Mouse (Mus musculus): ENCODE measurements around the gene Scfd1.

DNA sequence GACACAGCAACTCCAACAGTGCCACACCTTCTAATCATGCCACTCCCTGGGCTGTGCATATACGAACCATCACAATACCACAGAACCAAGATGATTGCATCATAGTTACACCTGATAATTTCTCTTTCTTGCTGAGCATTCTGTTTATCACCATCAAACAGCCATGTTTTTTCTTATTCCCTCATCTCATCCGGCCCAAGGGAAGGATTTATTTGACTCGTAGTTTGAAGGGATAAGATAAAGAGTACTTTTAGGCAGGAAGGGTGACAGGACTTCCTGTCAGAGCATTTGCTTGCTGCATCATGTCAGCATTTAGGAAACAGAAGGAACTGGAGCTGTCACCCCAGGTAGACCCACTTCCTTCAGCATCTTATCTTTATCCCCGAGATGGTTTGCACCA lies 34.1 kb downstream of the Scfd1 start:
- TF ChIP-seq CTCF (conservative IDR thresholded peaks at IDR 0.05; ENCODE audit: insufficient read depth, insufficient read length, low read depth, low read length) (no peak), POLR2A (IDR thresholded peaks at IDR 0.05; ENCODE audit: low read depth, low read length) (no peak)

All from kidney, adult 2 months (tissue).